Mouse (Mus musculus) CH12.LX (cell line): ENCODE data around the gene Tecta. TPM values are rescaled to one million over a fixed set of nuclear protein-coding genes. Genes with fewer than 3 reads are reported as not detected.

Experiments
- DNase-seq: peaks from one replicate; pipeline ENCODE4 v3.0.0-alpha.2; 2013; ENCODE audit errors: extremely low read depth
- H3K27ac ChIP-seq: 2 replicates; pipeline ENCODE4 v1.5.1; 2012; ENCODE audit warnings: low read depth, mild to moderate bottlenecking, control low read depth, moderate library complexity; ENCODE audit not compliant: insufficient read depth
- H3K27me3 ChIP-seq: replicated peaks from 2 replicates; pipeline ENCODE3; 2012; ENCODE audit warnings: inconsistent platforms
- H3K36me3 ChIP-seq, 2 experiments: replicated peaks in 1 of 2; 2 replicates each; pipeline versions ENCODE3 to v1.6.1; 2012; ENCODE audit warnings: inconsistent platforms in 1 of 2, low read length in 1 of 2, mild to moderate bottlenecking in 1 of 2, mixed read lengths in 1 of 2, moderate library complexity in 1 of 2; ENCODE audit not compliant: control insufficient read depth in 1 of 2, insufficient read depth in 1 of 2
- H3K4me1 ChIP-seq, 2 experiments: 2 replicates each; pipeline ENCODE4 v1.6.1; 2012; ENCODE audit warnings: inconsistent platforms in 1 of 2, moderate library complexity in 1 of 2; ENCODE audit not compliant: insufficient read depth in 2 of 2, control insufficient read depth in 1 of 2
- H3K4me2 ChIP-seq: 2 replicates; pipeline ENCODE4 v1.6.1; 2012; ENCODE audit warnings: low read depth, mild to moderate bottlenecking, control low read depth; ENCODE audit not compliant: poor library complexity, insufficient read depth, severe bottlenecking
- H3K4me3 ChIP-seq, 3 experiments: fragments of 150-350 bp in 1 of 3; sonication (generic) in 1 of 3; replicated peaks in 1 of 3; 2 replicates each; pipeline versions ENCODE3 to v1.5.1; 2011 to 2012; ENCODE audit warnings: low read depth in 2 of 3, low read length in 2 of 3, mild to moderate bottlenecking in 2 of 3, moderate library complexity in 2 of 3, control low read depth in 1 of 3, improper control_type of control experiment in 1 of 3, inconsistent platforms in 1 of 3, mixed read lengths in 1 of 3; ENCODE audit not compliant: poor library complexity in 1 of 3
- H3K79me2 ChIP-seq: replicated peaks from 2 replicates; pipeline ENCODE4 v1.6.1; 2012; ENCODE audit warnings: mild to moderate bottlenecking, moderate library complexity; ENCODE audit not compliant: control insufficient read depth, poor library complexity, insufficient read depth, severe bottlenecking; ENCODE audit errors: extremely low read depth
- H3K9ac ChIP-seq: 2 replicates; pipeline ENCODE4 v1.6.1; 2012; ENCODE audit warnings: low read depth, mild to moderate bottlenecking, control low read depth, moderate library complexity; ENCODE audit not compliant: insufficient read depth
- H3K9me3 ChIP-seq: replicated peaks from 2 replicates; pipeline ENCODE3; 2012; ENCODE audit warnings: low read length, inconsistent platforms, mixed read lengths
- BHLHE40 ChIP-seq: IDR thresholded peaks from 2 replicates; pipeline ENCODE4 v1.6.1; 2011; ENCODE audit warnings: mild to moderate bottlenecking, low read depth, low read length, improper control_type of control experiment
- CHD1 ChIP-seq: IDR thresholded peaks from 2 replicates; pipeline ENCODE4 v1.6.1; 2012; ENCODE audit warnings: low read depth, low read length, improper control_type of control experiment, inconsistent platforms
- CTCF ChIP-seq, 2 experiments: IDR thresholded peaks in 1 of 2; conservative IDR thresholded peaks in 1 of 2; 2 replicates each; pipeline ENCODE4 v1.5.1; 2011 to 2012; ENCODE audit warnings: low read depth in 2 of 2, low read length in 2 of 2, improper control_type of control experiment in 1 of 2, inconsistent platforms in 1 of 2, mild to moderate bottlenecking in 1 of 2, moderate library complexity in 1 of 2
- ELF1 ChIP-seq: IDR thresholded peaks from 2 replicates; pipeline ENCODE4 v1.6.1; 2014; ENCODE audit warnings: low read depth, mild to moderate bottlenecking, inconsistent platforms, low read length, improper control_type of control experiment
- GABPA ChIP-seq: IDR thresholded peaks from 2 replicates; pipeline ENCODE4 v1.6.1; 2012; ENCODE audit warnings: low read depth, low read length, improper control_type of control experiment, inconsistent platforms; ENCODE audit not compliant: insufficient replicate concordance
- HCFC1 ChIP-seq: IDR thresholded peaks from 2 replicates; pipeline ENCODE4 v1.6.1; 2012; ENCODE audit warnings: low read depth, mild to moderate bottlenecking, inconsistent platforms, low read length, improper control_type of control experiment
- IRF4 ChIP-seq: IDR thresholded peaks from 2 replicates; pipeline ENCODE4 v1.6.1; 2014; ENCODE audit warnings: low read depth, mild to moderate bottlenecking, inconsistent platforms, low read length, improper control_type of control experiment
- JUN ChIP-seq: IDR thresholded peaks from 2 replicates; pipeline ENCODE4 v1.6.1; 2011; ENCODE audit warnings: low read depth, mild to moderate bottlenecking, low read length, improper control_type of control experiment, moderate library complexity; ENCODE audit not compliant: insufficient read depth
- JUND ChIP-seq: conservative IDR thresholded peaks from 2 replicates; pipeline ENCODE4 v1.6.1; 2011; ENCODE audit warnings: low read depth, low read length, improper control_type of control experiment
- KAT2A ChIP-seq: IDR thresholded peaks from 2 replicates; pipeline ENCODE4 v1.6.1; 2012; ENCODE audit warnings: low read length, improper control_type of control experiment, inconsistent platforms; ENCODE audit not compliant: insufficient replicate concordance
- MAFK ChIP-seq: IDR thresholded peaks from 2 replicates; pipeline ENCODE4 v1.6.1; 2011; ENCODE audit warnings: low read length, improper control_type of control experiment; ENCODE audit not compliant: insufficient replicate concordance
- MAZ ChIP-seq: IDR thresholded peaks from 2 replicates; pipeline ENCODE4 v1.6.1; 2012; ENCODE audit warnings: low read depth, mild to moderate bottlenecking, inconsistent platforms, low read length, improper control_type of control experiment, moderate library complexity
- MXI1 ChIP-seq: IDR thresholded peaks from 2 replicates; pipeline ENCODE4 v1.6.1; 2011; ENCODE audit warnings: mild to moderate bottlenecking, low read depth, low read length, improper control_type of control experiment
- MYC ChIP-seq: IDR thresholded peaks from 2 replicates; pipeline ENCODE4 v1.6.1; 2011; ENCODE audit warnings: low read depth, mild to moderate bottlenecking, improper control_type of control experiment, low read length
- NELFE ChIP-seq: IDR thresholded peaks from 2 replicates; pipeline ENCODE4 v1.6.1; 2011; ENCODE audit warnings: low read depth, low read length, improper control_type of control experiment
- POLR2A ChIP-seq: IDR thresholded peaks from 2 replicates; pipeline ENCODE4 v1.6.1; 2011; ENCODE audit warnings: low read depth, mild to moderate bottlenecking, improper control_type of control experiment, low read length
- POLR2AphosphoS2 ChIP-seq: IDR thresholded peaks from 2 replicates; pipeline ENCODE4 v1.6.1; 2011; ENCODE audit warnings: low read depth, low read length, improper control_type of control experiment
- RAD21 ChIP-seq: IDR thresholded peaks from 2 replicates; pipeline ENCODE4 v1.6.1; 2011; ENCODE audit warnings: low read depth, mild to moderate bottlenecking, low read length, improper control_type of control experiment, moderate library complexity
- SMC3 ChIP-seq: IDR thresholded peaks from 2 replicates; pipeline ENCODE4 v1.6.1; 2011; ENCODE audit warnings: low read depth, low read length, improper control_type of control experiment
- TBP ChIP-seq: conservative IDR thresholded peaks from 2 replicates; pipeline ENCODE4 v1.6.1; 2011; ENCODE audit warnings: low read depth, low read length, improper control_type of control experiment
- TCF12 ChIP-seq: IDR thresholded peaks from 2 replicates; pipeline ENCODE4 v1.6.1; 2014; ENCODE audit warnings: low read depth, mild to moderate bottlenecking, inconsistent platforms, low read length, improper control_type of control experiment
- UBTF ChIP-seq: IDR thresholded peaks from 2 replicates; pipeline ENCODE4 v1.6.1; 2012; ENCODE audit warnings: low read depth, mild to moderate bottlenecking, inconsistent platforms, low read length, improper control_type of control experiment, moderate library complexity
- ZKSCAN1 ChIP-seq: IDR thresholded peaks from 2 replicates; pipeline ENCODE4 v1.6.1; 2012; ENCODE audit warnings: low read depth, inconsistent platforms, low read length, improper control_type of control experiment, borderline replicate concordance
- ZNF384 ChIP-seq: IDR thresholded peaks from 2 replicates; pipeline ENCODE4 v1.6.1; 2012; ENCODE audit warnings: low read depth, low read length, improper control_type of control experiment, inconsistent platforms
- dilution Hi-C: fragments of 300-500 bp; cut with MboI; formaldehyde crosslinking; loops from 2 replicates; pipeline ENCODE4 v1.14.3; 2020; ENCODE audit warnings: low sequenced_read_pairs; ENCODE audit not compliant: extremely low pct_unique_long_range_greater_than_20kb, extremely low pct_ligation_motif_present
- in situ Hi-C: fragments of 300-500 bp; cut with MboI; formaldehyde crosslinking; loops from 3 replicates; pipeline ENCODE4 v1.14.3; 2019; ENCODE audit warnings: low sequenced_read_pairs, low pct_ligation_motif_present, low pct_unique_long_range_greater_than_20kb, mixed read lengths
- polyA plus RNA-seq: library from polyadenylated mRNA; unstranded; fragments of >175 nt; gene quantifications from 2 replicates; pipeline ENCODE4 v1.2.1, GENCODE M21; 2012; ENCODE audit warnings: low read depth; ENCODE audit not compliant: insufficient read length
- total RNA-seq, 2 experiments: library from RNA; depleted of rRNA; stranded (reverse); fragments of 300-350 nt in 1 of 2; fragments of >200 nt in 1 of 2; gene quantifications; 2 replicates each; pipeline ENCODE4 v1.2.3; 2012 to 2014

Tecta gene
- total and polyA plus RNA-seq, 3 experiments, result 0.04 to 0.09 TPM; not detected in 1

DNA sequence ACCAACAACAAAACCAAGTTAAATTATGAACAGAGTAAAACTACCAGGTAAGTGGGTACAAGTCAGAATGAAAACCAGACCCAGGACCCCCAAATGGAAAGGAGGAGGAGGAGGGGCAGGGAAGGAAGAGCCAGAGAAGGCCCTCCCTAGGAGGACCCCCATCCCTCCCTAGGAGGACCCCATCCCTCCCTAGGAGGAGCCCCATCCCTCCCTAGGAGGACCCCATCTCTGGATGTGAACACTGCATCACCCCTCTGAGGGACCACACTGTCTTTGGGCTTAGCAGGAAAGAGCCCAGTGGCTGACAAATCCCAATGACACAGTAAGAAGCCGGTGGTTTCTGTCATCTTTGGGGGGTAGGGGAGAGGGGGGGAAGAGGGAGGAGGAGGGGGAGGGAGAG is 15.5 kb upstream of the Tecta start:
- Histone ChIP-seq H3K9ac (no peak overlapping the region), H3K36me3 (peaks cover 2 to 46% of the 10 kb centered on the region in 2 experiments), H3K4me3 (no peak overlapping the region), H3K4me1 (peaks cover 0 to 22% of the 10 kb centered on the region in 2 experiments; a peak in 2 of 4 replicates), H3K79me2 (no peaks in the 10 kb centered on the region), H3K27me3 (no peaks in the 10 kb centered on the region), H3K27ac (no peak overlapping the region), H3K9me3 (no peaks in the 10 kb centered on the region), H3K4me2 (no peak overlapping the region)
- dilution Hi-C loops, result no loop called here
- DNase-seq, result no peak
- no peak for TF ChIP-seq RAD21
- TF ChIP-seq BHLHE40, result no peak
- no peak for TF ChIP-seq SMC3
- no peak for TF ChIP-seq JUN
- TF ChIP-seq GABPA, result no peak
- TF ChIP-seq ELF1, result no peak
- TF ChIP-seq HCFC1, result no peak
- TF ChIP-seq IRF4, result no peak
- no peak for TF ChIP-seq KAT2A
- no peak for TF ChIP-seq POLR2AphosphoS2
- no peak for TF ChIP-seq JUND
- in situ Hi-C loops, result no loop called here

DNA sequence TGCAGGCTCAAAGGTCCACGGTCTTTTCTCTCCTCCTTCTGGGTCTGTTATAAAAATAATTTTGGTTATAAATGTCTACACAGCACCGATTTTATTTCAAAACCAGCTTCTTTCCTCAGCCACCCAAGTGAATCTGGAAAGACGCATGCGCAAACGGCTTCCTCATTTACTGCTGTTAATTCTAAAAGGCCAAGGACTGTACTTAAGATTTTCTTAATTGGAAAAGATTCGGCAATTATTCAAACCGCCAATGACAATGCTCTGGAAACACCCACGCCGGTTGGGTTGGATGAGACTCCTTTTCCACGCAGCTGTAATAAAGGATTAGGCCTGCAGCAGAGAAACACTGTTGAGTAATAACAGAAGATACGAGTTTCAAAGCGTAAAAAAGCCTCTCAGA is 13.6 kb upstream of the Tecta start:
- dilution Hi-C loops, result no loop called here
- in situ Hi-C loops, result no loop called here
- DNase-seq, result no peak
- Histone ChIP-seq H3K36me3 (peaks cover 2 to 42% of the 10 kb centered on the region in 2 experiments), H3K27ac (no peak overlapping the region), H3K4me1 (peaks cover 0 to 15% of the 10 kb centered on the region in 2 experiments; a peak in 1 of 4 replicates), H3K4me3 (no peak overlapping the region), H3K27me3 (no peaks in the 10 kb centered on the region), H3K79me2 (no peaks in the 10 kb centered on the region), H3K4me2 (no peak overlapping the region), H3K9me3 (no peaks in the 10 kb centered on the region), H3K9ac (no peak overlapping the region)
- no peak for TF ChIP-seq MXI1
- no peak for TF ChIP-seq JUND
- TF ChIP-seq NELFE, result no peak
- TF ChIP-seq HCFC1, result no peak
- TF ChIP-seq POLR2AphosphoS2, result no peak
- no peak for TF ChIP-seq TBP
- no peak for TF ChIP-seq IRF4
- no peak for TF ChIP-seq CHD1
- no peak for TF ChIP-seq UBTF
- no peak for TF ChIP-seq RAD21
- TF ChIP-seq JUN, result no peak
- TF ChIP-seq MAZ, result no peak
- no peak for TF ChIP-seq MYC
- no peak for TF ChIP-seq BHLHE40
- TF ChIP-seq POLR2A, result no peak
- TF ChIP-seq MAFK, result no peak
- no peak for TF ChIP-seq ZNF384
- no peak for TF ChIP-seq TCF12
- no peak for TF ChIP-seq CTCF (conservative IDR thresholded peaks at IDR 0.05 in 1 of 2, IDR thresholded peaks at IDR 0.05 in 1 of 2; ENCODE audit: low read depth in 2 of 2, low read length in 2 of 2)
- no peak for TF ChIP-seq ZKSCAN1
